Mouse (Mus musculus) left cerebral cortex, adult 11 months (tissue): Measurements from ENCODE around the gene Map2k2.
"Not testable (repeated sequence)": the region's sequence is repeated elsewhere in the genome, so short reads cannot be mapped to it uniquely, and the experiment has no call there.

ENCODE experiments used
- DNase-seq: peaks from one replicate; pipeline ENCODE4 v3.0.0; 2022; ENCODE audit warnings: low spot score

Gene Map2k2

DNA sequence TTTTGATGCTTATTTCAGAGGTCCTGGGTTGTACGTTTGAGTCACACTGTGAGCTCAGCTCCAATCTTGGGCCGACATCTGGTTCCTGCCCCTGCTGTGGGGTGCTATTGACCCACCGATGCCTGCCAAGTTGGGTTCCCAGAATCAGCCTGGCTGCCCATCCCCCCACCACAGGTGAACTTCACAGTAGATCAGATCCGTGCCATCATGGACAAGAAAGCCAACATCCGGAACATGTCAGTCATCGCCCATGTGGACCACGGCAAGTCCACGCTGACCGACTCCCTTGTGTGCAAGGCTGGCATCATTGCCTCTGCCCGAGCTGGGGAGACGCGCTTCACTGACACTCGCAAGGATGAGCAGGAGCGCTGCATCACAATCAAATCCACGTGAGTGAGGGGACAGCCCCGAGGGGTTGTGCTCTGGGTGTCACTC is 71.8 kb downstream of the Map2k2 start:
- DNase-seq = no peak

DNA sequence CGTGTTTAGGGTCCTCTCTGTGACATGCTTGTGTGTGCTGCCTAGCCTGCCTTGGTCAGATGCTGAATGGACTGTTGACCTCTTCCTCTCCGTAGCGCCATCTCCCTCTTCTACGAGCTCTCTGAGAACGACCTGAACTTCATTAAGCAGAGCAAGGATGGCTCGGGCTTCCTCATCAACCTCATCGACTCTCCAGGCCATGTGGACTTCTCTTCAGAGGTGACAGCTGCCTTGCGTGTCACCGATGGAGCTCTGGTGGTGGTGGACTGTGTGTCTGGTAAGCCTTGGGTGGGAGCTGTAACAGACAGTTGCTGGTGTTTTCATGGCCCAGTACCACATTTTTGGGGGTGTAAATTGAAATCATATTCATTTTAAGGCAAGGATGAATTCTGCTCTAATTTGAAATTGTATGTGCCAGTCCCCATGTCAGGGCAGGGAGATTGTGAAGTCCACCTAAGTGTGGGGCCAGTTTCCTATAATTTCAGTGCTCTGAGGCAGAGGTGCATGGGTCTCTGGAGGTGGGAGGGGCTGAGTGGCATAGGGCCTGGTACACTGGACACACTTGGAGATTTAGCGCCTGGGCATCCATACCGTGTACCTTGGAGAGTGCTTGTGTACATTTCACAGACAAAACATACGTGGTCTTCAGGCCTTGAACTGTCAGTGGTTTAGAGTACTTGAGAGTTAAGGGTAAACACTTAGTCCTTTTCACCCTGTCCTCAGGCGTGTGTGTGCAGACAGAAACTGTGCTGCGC is 72.4 kb downstream of the Map2k2 start:
- DNase-seq = no peak

DNA sequence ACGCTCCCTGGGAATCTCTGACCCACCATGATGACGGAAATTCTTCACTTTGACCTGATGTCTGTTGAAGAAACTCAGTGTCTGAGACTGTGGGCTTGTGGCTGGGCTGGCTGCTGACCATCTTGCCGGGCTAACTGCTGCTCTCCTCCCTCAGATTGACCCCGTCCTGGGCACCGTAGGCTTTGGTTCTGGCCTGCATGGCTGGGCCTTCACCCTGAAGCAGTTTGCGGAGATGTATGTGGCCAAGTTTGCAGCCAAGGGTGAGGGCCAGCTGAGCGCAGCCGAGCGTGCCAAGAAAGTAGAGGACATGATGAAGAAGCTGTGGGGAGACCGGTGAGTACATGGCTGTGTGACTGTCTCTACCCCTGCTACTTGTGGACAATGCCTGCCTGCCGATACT is 73.2 kb downstream of the Map2k2 start:
- no peak for DNase-seq

DNA sequence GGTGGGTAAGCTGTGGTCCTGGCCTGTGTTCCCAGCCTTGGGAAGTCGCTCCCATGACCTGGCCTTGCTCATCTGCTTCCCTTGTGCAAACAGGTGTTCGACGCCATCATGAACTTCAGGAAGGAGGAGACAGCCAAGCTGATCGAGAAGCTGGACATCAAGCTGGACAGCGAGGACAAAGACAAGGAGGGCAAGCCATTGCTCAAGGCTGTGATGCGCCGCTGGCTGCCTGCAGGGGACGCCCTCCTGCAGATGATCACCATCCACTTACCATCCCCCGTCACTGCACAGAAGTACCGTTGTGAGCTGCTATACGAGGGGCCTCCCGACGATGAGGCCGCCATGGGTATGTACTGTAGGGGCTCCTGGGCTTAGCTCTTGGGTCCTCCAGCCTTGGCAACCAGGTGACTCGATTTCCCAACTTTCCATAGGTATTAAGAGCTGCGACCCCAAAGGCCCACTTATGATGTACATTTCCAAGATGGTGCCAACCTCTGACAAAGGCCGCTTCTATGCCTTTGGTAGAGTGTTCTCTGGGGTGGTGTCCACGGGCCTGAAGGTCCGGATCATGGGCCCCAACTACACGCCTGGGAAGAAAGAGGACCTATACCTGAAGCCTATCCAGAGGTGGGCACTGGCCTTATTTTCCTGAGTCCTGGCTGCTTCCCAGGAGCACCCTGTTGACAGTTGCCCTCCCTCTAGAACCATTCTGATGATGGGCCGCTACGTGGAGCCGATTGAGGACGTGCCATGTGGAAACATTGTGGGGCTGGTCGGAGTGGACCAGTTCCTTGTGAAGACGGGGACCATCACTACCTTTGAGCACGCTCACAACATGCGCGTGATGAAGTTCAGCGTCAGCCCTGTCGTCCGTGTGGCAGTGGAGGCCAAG is 74.0 kb downstream of the Map2k2 start:
- no peak for DNase-seq

DNA sequence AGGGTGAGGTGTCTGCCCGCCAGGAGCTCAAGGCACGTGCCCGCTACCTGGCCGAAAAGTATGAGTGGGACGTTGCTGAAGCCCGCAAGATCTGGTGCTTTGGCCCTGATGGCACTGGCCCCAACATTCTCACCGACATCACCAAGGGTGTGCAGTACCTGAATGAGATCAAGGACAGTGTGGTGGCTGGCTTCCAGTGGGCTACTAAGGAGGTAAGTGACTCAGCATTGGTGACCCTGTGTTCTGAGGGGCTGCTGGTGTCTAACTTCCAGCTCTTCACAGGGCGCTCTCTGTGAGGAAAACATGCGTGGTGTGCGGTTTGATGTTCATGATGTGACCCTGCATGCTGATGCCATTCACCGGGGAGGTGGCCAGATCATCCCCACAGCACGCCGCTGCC is 75.2 kb downstream of the Map2k2 start:
- DNase-seq = no peak

DNA sequence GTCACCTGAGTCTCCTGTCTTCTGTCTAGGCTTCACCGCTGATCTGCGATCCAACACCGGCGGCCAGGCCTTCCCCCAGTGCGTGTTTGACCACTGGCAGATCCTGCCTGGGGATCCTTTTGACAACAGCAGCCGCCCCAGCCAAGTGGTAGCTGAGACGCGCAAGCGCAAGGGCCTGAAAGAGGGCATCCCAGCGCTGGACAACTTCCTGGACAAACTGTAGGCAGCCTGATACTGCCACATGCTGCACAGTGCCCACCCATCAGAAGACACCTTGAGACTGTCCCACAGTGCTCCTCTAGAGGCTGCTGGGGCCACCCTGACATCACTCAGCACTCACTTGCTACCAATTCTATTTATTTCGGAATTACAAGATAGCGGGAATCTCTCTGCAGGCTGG is 76.1 kb downstream of the Map2k2 start:
- DNase-seq = not testable (repeated sequence)

DNA sequence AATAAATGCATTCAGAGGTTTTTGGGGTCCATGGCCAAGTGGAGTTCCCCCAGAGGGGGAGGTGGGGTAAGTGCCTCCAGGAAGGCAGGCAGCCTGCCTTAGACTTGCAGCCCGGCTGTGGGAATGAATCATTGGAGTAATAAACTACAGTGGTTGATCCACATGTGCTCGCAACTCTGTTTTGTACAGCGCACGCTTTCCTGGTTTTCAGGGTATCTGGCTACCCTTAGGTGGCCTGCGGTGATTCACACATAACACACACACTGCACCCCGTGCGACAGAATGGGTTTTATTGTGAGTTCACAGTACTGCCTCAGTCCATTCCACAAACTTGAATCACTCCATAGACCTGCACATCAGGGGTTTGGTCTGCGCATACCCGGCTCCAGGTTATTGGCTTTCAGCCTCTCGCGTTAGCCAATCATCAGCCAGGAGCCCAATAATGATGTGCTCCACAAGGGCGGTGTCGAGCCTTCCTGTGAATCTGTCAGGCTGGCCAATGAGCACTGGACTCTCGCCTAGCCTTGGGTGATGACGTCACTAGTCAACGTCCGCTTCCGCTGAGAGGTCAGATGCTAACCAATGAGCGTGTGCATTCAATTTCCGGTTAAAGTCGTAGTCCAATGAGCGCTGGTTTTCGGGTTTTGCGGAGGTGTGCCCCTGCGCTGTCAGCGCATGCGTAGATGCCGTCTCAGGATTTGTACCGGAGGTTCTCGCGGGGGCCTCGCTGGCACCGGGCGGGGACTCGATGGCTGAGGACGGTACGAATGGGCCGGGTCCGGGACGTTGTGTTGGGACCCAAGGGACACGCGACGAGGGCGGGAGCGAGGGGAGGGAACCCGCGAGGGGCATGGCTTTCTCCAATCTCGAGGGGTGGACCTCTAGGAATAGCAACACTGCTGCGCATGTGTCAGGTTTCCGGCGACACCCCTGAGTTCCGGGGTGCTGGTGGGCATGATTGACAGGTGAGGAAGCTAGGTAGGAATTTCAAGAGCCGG is 76.9 kb downstream of the Map2k2 start, which contains the start of gene Dapk3:
Gene Dapk3, plus strand, starts transcription at position 670 of the 998 bp plus-strand sequence.
- DNase-seq = peak; percentile 97
